Mouse (Mus musculus) kidney, adult 2 months (tissue): ENCODE measurements around the gene Tmem11. TPM values are rescaled to one million over a fixed set of nuclear protein-coding genes. Genes with fewer than 3 reads are reported as not detected.
A peak's percentile ranks its signal among the peaks of the same experiment; 100 is the strongest.
"Not testable (repeated sequence)": the region's sequence is repeated elsewhere in the genome, so short reads cannot be mapped to it uniquely, and the experiment has no call there.

Experiments used
- DNase-seq: peaks from one replicate; pipeline ENCODE4 v3.0.0; 2021
- H3K27ac ChIP-seq: fragments of 200-500 bp; 2 replicates; pipeline ENCODE4 v1.5.1; 2012; ENCODE audit warnings: low read depth, low read length, control low read depth, inconsistent platforms; ENCODE audit not compliant: insufficient read depth
- H3K27me3 ChIP-seq: fragments of 200-500 bp; replicated peaks from 2 replicates; pipeline ENCODE4 v1.6.1; 2012; ENCODE audit warnings: mild to moderate bottlenecking, moderate library complexity, low read length, inconsistent platforms; ENCODE audit not compliant: control insufficient read depth, insufficient read depth
- H3K36me3 ChIP-seq: fragments of 200-500 bp; 2 replicates; pipeline ENCODE4 v1.6.1; 2012; ENCODE audit warnings: mild to moderate bottlenecking, moderate library complexity, low read length, inconsistent platforms; ENCODE audit not compliant: control insufficient read depth, insufficient read depth
- H3K4me1 ChIP-seq: fragments of 200-500 bp; 2 replicates; pipeline ENCODE4 v1.6.1; 2011; ENCODE audit warnings: low read length; ENCODE audit not compliant: control insufficient read depth, insufficient read depth
- H3K4me3 ChIP-seq: fragments of 200-500 bp; 2 replicates; pipeline ENCODE4 v1.5.1; 2011; ENCODE audit warnings: mild to moderate bottlenecking, low read depth, low read length, control low read depth; ENCODE audit not compliant: insufficient read depth
- CTCF ChIP-seq: fragments of 200-500 bp; conservative IDR thresholded peaks from 2 replicates; pipeline ENCODE4 v1.5.1; 2011; ENCODE audit warnings: low read depth, mild to moderate bottlenecking, control low read depth, low read length, moderate library complexity, mixed read lengths; ENCODE audit not compliant: insufficient read depth, insufficient read length
- POLR2A ChIP-seq: fragments of 200-500 bp; IDR thresholded peaks from one replicate; pipeline ENCODE4 v1.6.1; 2011; ENCODE audit warnings: low read depth, low read length, control low read depth
- WGBS: fragments of 180-500 bp; shearing (Covaris S2); methylation state at CpG from one replicate; pipeline ENCODE4 v1.1.7; 2018; 5-methylcytosine and 5-hydroxymethylcytosine counted together
- polyA plus RNA-seq: library from polyadenylated mRNA; depleted of rRNA; stranded (reverse); fragments of >200 nt; gene quantifications from 2 replicates; pipeline ENCODE4 v1.2.3, GENCODE M21; 2012

Tmem11 gene
- polyA plus RNA-seq, 1 experiment: 81.1 TPM

- TF ChIP-seq CTCF (no peak), POLR2A (no peak)
- Histone ChIP-seq H3K4me3 (no peak overlapping the region), H3K36me3 (no peaks in the 10 kb centered on the region), H3K27me3 (no peaks in the 10 kb centered on the region), H3K4me1 (peaks cover 3% of the 10 kb centered on the region; the same call in 1 of the 2 replicates), H3K27ac (no peak overlapping the region)
- peak; percentile 46 for DNase-seq
- WGBS: 48% methylated on average over 2 of the region's 2 CpGs
These were observed 10.8 kb upstream of the Tmem11 start for GRCm38 (mm10) chr11:60889861-60890260.

DNA sequence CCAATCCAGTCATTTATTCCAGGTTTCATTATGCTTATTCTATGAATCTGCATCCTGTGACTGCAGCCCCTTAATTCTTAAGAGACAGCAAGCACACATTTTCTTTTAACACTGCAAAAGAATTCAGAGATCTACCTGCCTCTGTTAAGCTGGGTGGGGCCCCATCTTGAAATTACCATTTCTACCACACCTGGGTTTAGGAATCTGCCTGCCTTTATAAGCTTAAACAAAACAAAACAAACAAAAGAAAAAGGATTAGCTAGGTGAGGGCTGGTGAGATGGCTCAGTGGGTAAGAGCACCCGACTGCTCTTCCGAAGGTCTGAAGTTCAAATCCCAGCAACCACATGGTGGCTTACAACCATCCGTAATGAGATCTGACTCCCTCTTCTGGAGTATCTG is 7.9 kb upstream of the Tmem11 start:
- not testable (repeated sequence) for H3K36me3 ChIP-seq, H3K4me3 ChIP-seq, H3K4me1 ChIP-seq, DNase-seq, H3K27me3 ChIP-seq, H3K27ac ChIP-seq
- 87% methylated on average over 3 of the region's 3 CpGs for WGBS

- H3K27ac ChIP-seq: no peak overlapping the region
- H3K4me1 ChIP-seq: peaks cover 5% of the 10 kb centered on the region; the same call in 1 of the 2 replicates
- TF ChIP-seq POLR2A (no peak), CTCF (no peak)
- WGBS: 81% methylated on average over 3 of the region's 3 CpGs
- H3K36me3 ChIP-seq: no peaks in the 10 kb centered on the region
- DNase-seq: no peak
- H3K27me3 ChIP-seq: no peaks in the 10 kb centered on the region
- H3K4me3 ChIP-seq: no peak overlapping the region
These were observed 3.3 kb upstream of the Tmem11 start for GRCm38 (mm10) chr11:60882386-60882785.

DNA sequence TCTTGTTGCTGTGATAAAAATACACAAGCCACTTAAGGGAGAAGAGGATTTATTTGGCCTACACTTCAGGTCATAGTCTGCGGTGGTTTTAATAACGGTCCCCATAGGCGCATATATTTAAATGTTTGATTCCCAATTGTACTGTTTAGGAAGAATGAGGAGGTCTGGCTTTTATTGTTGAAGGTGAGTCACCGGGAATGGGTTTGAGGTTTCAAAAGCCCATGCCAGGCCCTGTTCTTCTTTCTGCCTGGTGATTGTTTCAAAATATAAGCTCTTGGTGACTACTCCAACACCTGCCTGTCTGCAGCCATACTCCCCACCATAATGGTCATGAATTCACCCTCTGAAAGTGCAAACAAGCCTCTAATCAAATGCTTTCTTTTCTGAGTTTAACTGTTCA is 1.5 kb upstream of the Tmem11 start:
- no peak for DNase-seq
- Histone ChIP-seq H3K4me3 (no peak overlapping the region), H3K36me3 (no peaks in the 10 kb centered on the region), H3K27me3 (no peaks in the 10 kb centered on the region), H3K27ac (no peak overlapping the region), H3K4me1 (peaks cover 19% of the 10 kb centered on the region)
- TF ChIP-seq POLR2A (no peak), CTCF (no peak)
- 79% methylated on average over 4 of the region's 4 CpGs for WGBS

- H3K4me1 ChIP-seq: peaks cover 20% of the 10 kb centered on the region
- H3K4me3 ChIP-seq: peak overlapping the region; percentile 72
- TF ChIP-seq CTCF (peak; percentile 87), POLR2A (no peak)
- WGBS: 2% methylated on average over 11 of the region's 11 CpGs
- DNase-seq: peak; percentile 66
- H3K36me3 ChIP-seq: no peaks in the 10 kb centered on the region
- H3K27me3 ChIP-seq: no peaks in the 10 kb centered on the region
- H3K27ac ChIP-seq: peak overlapping the region; percentile 96
These were observed 351 bp upstream of the Tmem11 start for GRCm38 (mm10) chr11:60879423-60879822.

DNA sequence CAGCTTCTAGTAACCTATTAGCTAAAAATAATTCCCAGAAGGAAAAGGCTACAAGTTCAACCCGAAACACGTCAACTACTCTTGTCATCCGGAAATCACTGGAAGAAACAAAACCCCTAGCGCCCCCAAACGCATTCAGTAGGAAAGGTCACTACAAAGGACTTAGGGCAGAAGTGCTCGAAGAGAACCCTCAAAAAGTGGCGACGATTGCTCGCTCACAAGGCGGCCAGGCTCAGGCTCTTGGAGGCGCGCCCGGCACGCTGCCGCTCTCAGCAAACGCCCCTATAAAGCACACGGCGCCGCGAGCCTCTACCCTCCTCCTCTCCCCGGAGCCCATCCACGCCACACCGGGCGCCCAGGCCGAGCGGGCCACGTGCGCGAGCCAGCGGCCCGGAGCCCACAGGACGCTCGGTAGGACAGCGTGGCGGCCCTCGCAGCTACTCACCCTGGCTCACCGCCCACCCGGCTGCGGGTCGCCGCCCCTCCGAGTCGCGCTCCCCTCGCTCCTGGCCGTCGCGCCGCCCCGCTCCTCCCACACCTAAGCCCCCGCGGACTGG is 938 bp downstream of the Tmem11 start:
- Histone ChIP-seq H3K36me3 (no peaks in the 10 kb centered on the region), H3K27ac (peak overlapping the region; percentile 80), H3K4me1 (peaks cover 20% of the 10 kb centered on the region), H3K4me3 (peak overlapping the region; percentile 97), H3K27me3 (no peaks in the 10 kb centered on the region)
- WGBS: 1% methylated on average over 52 of the region's 52 CpGs
- DNase-seq: peak; percentile 80
- TF ChIP-seq CTCF (no peak), POLR2A (no peak)

DNA sequence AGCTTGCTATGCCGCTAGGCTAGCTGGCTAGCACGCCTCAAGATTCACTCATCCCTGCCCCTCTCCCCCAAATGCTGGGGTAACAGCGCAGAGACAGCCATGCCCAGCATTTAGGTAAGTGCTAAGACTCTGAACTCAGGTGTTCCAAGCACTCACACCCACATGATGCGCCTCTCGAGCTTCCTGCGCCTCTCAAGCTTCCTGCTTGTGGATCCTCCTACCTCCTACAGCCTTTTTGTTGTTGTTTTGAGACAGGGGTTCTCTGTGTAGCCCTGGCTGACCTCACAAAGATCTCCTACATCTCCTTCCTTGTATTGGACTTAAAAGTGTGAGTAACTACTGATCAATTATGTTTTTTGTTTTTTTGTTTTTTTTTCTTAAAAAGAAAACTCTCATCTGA is 6.0 kb downstream of the Tmem11 start:
- WGBS: 67% methylated on average over 6 of the region's 6 CpGs
- H3K36me3 ChIP-seq: no peaks in the 10 kb centered on the region
- DNase-seq: no peak
- TF ChIP-seq POLR2A: no peak
- TF ChIP-seq CTCF: no peak
- peaks cover 18% of the 10 kb centered on the region for H3K4me1 ChIP-seq
- no peak overlapping the region for H3K27ac ChIP-seq
- no peaks in the 10 kb centered on the region for H3K27me3 ChIP-seq
- H3K4me3 ChIP-seq: no peak overlapping the region

DNA sequence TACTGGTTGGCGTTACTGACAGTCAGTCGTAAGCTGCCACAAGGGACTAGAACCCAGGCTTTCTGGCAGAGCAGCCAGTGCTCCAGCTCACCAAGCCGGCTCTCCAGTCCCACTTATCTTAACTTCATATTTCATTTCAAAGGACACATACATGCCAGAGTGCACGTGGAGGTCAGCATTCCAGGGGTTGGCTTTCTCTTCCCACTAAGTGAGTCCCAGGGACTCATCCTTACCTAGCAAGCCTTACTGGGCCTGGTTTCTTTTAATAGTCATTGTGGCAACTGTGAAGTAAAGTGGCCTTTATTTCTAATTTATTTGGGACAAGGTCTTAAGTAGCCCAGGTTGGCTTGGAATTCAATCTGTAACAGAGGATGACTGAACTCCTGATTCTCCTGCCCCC is 7.7 kb downstream of the Tmem11 start:
- Histone ChIP-seq H3K4me1 (peaks cover 22% of the 10 kb centered on the region), H3K27ac (no peak overlapping the region), H3K36me3 (no peaks in the 10 kb centered on the region), H3K4me3 (no peak overlapping the region), H3K27me3 (no peaks in the 10 kb centered on the region)
- 59% methylated on average over 4 of the region's 4 CpGs for WGBS
- DNase-seq: no peak
- TF ChIP-seq POLR2A (no peak), CTCF (no peak)

GRCm38 (mm10) chr11:60869471-60869870 is 9.6 kb downstream of the Tmem11 start:
- not testable (repeated sequence) for H3K27ac ChIP-seq, H3K4me3 ChIP-seq, H3K36me3 ChIP-seq, H3K27me3 ChIP-seq, DNase-seq
- H3K4me1 ChIP-seq: peaks cover 24% of the 10 kb centered on the region; the same call in 1 of the 2 replicates
- 89% methylated on average over 6 of the region's 6 CpGs for WGBS
